Mouse (Mus musculus): ENCODE results near the gene Cpa5. TPM values are rescaled to one million over a fixed set of nuclear protein-coding genes. Genes with fewer than 3 reads are reported as not detected.

The Cpa5 gene
- polyA plus RNA-seq, 2 experiments = 0.87 to 0.99 TPM

GRCm38 (mm10) chr6:30591851-30592404, 18.9 kb upstream of the Cpa5 start:
- 32% methylated on average over 5 of the region's 5 CpGs for WGBS
- H3K4me2 ChIP-seq (replicated peaks; ENCODE audit: low read depth, low read length, severe bottlenecking) = no peak overlapping the region
- ATAC-seq (ENCODE audit: low FRiP score, low read depth) (no peak), DNase-seq (ENCODE audit: low spot score) (no peak)
- H3K9ac ChIP-seq (ENCODE audit: low read depth, low read length, severe bottlenecking) = no peak overlapping the region
- no peaks in the 10 kb centered on the region for H3K27me3 ChIP-seq (ENCODE audit: control insufficient read depth, insufficient read depth, low read length)
- H3K4me1 ChIP-seq (ENCODE audit: control insufficient read depth, insufficient read depth, low read length) = peaks cover 15% of the 10 kb centered on the region
- no peak overlapping the region for H3K4me3 ChIP-seq (replicated peaks; ENCODE audit: low read length)
- no peak overlapping the region for H3K27ac ChIP-seq (replicated peaks; ENCODE audit: low read depth, low read length)
- TF ChIP-seq POLR2A (IDR thresholded peaks at IDR 0.05; ENCODE audit: borderline replicate concordance, extremely low read depth, insufficient read depth, insufficient read length) = no peak
- no peaks in the 10 kb centered on the region for H3K36me3 ChIP-seq (ENCODE audit: control insufficient read depth, insufficient read depth, low read length)
- no peaks in the 10 kb centered on the region for H3K9me3 ChIP-seq (ENCODE audit: control insufficient read depth, low read length)

GRCm38 (mm10) chr6:30592417-30592974, 18.3 kb upstream of the Cpa5 start:
- Histone ChIP-seq H3K36me3 (ENCODE audit: control insufficient read depth, insufficient read depth, low read length) (no peaks in the 10 kb centered on the region), H3K9ac (ENCODE audit: low read depth, low read length, severe bottlenecking) (no peak overlapping the region), H3K4me2 (replicated peaks; ENCODE audit: low read depth, low read length, severe bottlenecking) (no peak overlapping the region), H3K27ac (replicated peaks; ENCODE audit: low read depth, low read length) (no peak overlapping the region), H3K9me3 (ENCODE audit: control insufficient read depth, low read length) (no peaks in the 10 kb centered on the region), H3K4me3 (replicated peaks; ENCODE audit: low read length) (no peak overlapping the region), H3K27me3 (ENCODE audit: control insufficient read depth, insufficient read depth, low read length) (no peaks in the 10 kb centered on the region), H3K4me1 (ENCODE audit: control insufficient read depth, insufficient read depth, low read length) (peaks cover 15% of the 10 kb centered on the region)
- TF ChIP-seq POLR2A (IDR thresholded peaks at IDR 0.05; ENCODE audit: borderline replicate concordance, extremely low read depth, insufficient read depth, insufficient read length) = no peak
- no peak for ATAC-seq (ENCODE audit: low FRiP score, low read depth)
- 54% methylated on average over 10 of the region's 10 CpGs for WGBS
- no peak for DNase-seq (ENCODE audit: low spot score)

- H3K4me3 ChIP-seq (replicated peaks; ENCODE audit: low read length) = no peak overlapping the region
- no peak overlapping the region for H3K9ac ChIP-seq (ENCODE audit: low read depth, low read length, severe bottlenecking)
- DNase-seq (ENCODE audit: low spot score) = no peak
- no peak for ATAC-seq (ENCODE audit: low FRiP score, low read depth)
- H3K36me3 ChIP-seq (ENCODE audit: control insufficient read depth, insufficient read depth, low read length) = no peaks in the 10 kb centered on the region
- no peak overlapping the region for H3K27ac ChIP-seq (replicated peaks; ENCODE audit: low read depth, low read length)
- H3K27me3 ChIP-seq (ENCODE audit: control insufficient read depth, insufficient read depth, low read length) = no peaks in the 10 kb centered on the region
- WGBS = 73% methylated on average over 7 of the region's 7 CpGs
- no peak for TF ChIP-seq POLR2A (IDR thresholded peaks at IDR 0.05; ENCODE audit: borderline replicate concordance, extremely low read depth, insufficient read depth, insufficient read length)
- no peaks in the 10 kb centered on the region for H3K9me3 ChIP-seq (ENCODE audit: control insufficient read depth, low read length)
- peaks cover 15% of the 10 kb centered on the region for H3K4me1 ChIP-seq (ENCODE audit: control insufficient read depth, insufficient read depth, low read length)
- H3K4me2 ChIP-seq (replicated peaks; ENCODE audit: low read depth, low read length, severe bottlenecking) = no peak overlapping the region
These were observed 16.4 kb upstream of the Cpa5 start for GRCm38 (mm10) chr6:30594364-30594763.

GRCm38 (mm10) chr6:30596230-30596898, 14.4 kb upstream of the Cpa5 start:
- 79% methylated on average over 8 of the region's 8 CpGs for WGBS
- no peak for TF ChIP-seq POLR2A (IDR thresholded peaks at IDR 0.05; ENCODE audit: borderline replicate concordance, extremely low read depth, insufficient read depth, insufficient read length)
- Histone ChIP-seq H3K4me3 (replicated peaks; ENCODE audit: low read length) (no peak overlapping the region), H3K9me3 (ENCODE audit: control insufficient read depth, low read length) (no peaks in the 10 kb centered on the region), H3K36me3 (ENCODE audit: control insufficient read depth, insufficient read depth, low read length) (no peaks in the 10 kb centered on the region), H3K27me3 (ENCODE audit: control insufficient read depth, insufficient read depth, low read length) (no peaks in the 10 kb centered on the region), H3K4me1 (ENCODE audit: control insufficient read depth, insufficient read depth, low read length) (peaks cover 9% of the 10 kb centered on the region), H3K4me2 (replicated peaks; ENCODE audit: low read depth, low read length, severe bottlenecking) (no peak overlapping the region), H3K27ac (replicated peaks; ENCODE audit: low read depth, low read length) (0 out of 2 replicates have a peak overlapping the region, but pooled peaks have one; percentile 22), H3K9ac (ENCODE audit: low read depth, low read length, severe bottlenecking) (no peak overlapping the region)
- no peak for ATAC-seq (ENCODE audit: low FRiP score, low read depth)
- no peak for DNase-seq (ENCODE audit: low spot score)

GRCm38 (mm10) chr6:30600033-30600432, 10.8 kb upstream of the Cpa5 start:
- Histone ChIP-seq H3K27me3 (ENCODE audit: control insufficient read depth, insufficient read depth, low read length) (no peaks in the 10 kb centered on the region), H3K36me3 (ENCODE audit: control insufficient read depth, insufficient read depth, low read length) (no peaks in the 10 kb centered on the region), H3K9ac (ENCODE audit: low read depth, low read length, severe bottlenecking) (no peak overlapping the region), H3K4me3 (replicated peaks; ENCODE audit: low read length) (no peak overlapping the region), H3K4me2 (replicated peaks; ENCODE audit: low read depth, low read length, severe bottlenecking) (no peak overlapping the region), H3K4me1 (ENCODE audit: control insufficient read depth, insufficient read depth, low read length) (peaks cover 9% of the 10 kb centered on the region), H3K9me3 (ENCODE audit: control insufficient read depth, low read length) (no peaks in the 10 kb centered on the region), H3K27ac (replicated peaks; ENCODE audit: low read depth, low read length) (no peak overlapping the region)
- DNase-seq (ENCODE audit: low spot score) = no peak
- ATAC-seq (ENCODE audit: low FRiP score, low read depth) = no peak
- WGBS = 77% methylated on average over 3 of the region's 3 CpGs
- no peak for TF ChIP-seq POLR2A (IDR thresholded peaks at IDR 0.05; ENCODE audit: borderline replicate concordance, extremely low read depth, insufficient read depth, insufficient read length)
